In genomic region chrX:73718686-73719362, GRCm38 (mm10) we compare ENCODE assay signal across 8 mouse cellular contexts. TPM values are rescaled to one million over a fixed set of nuclear protein-coding genes. Genes with fewer than 3 reads are reported as not detected.
DNase-seq lines count a peak whose midpoint lies in the region; ATAC-seq and TF ChIP-seq lines count a peak whose summit lies in the region.

No protein-coding gene starts in this region.

- TF ChIP-seq CTCF in bone marrow, adult 2 months (IDR thresholded peaks at IDR 0.05; ENCODE audit: control insufficient read depth, insufficient read depth, low read length), result no peak
- TF ChIP-seq CTCF in heart, adult 2 months (IDR thresholded peaks at IDR 0.05), result no peak
- TF ChIP-seq CTCF in lung, postnatal 0 days (IDR thresholded peaks at IDR 0.05), result no peak

- H3K4me2 ChIP-seq in lung, postnatal 0 days (replicated peaks; ENCODE audit: low read depth, low read length), result peak overlapping the region; percentile 61

- WGBS in bone marrow, adult 2 months, result 12% methylated on average over 5 of the region's 5 CpGs
- WGBS in heart, adult 2 months, result 29% methylated on average over 5 of the region's 5 CpGs
- WGBS in lung, postnatal 0 days, result 19% methylated on average over 5 of the region's 5 CpGs

- peak overlapping the region; percentile 85 for H3K27ac ChIP-seq in bone marrow, adult 2 months (ENCODE audit: control insufficient read depth, insufficient read depth, low read depth, low read length, poor library complexity)
- peak overlapping the region; percentile 92 for H3K27ac ChIP-seq in heart, adult 2 months
- H3K27ac ChIP-seq in lung, postnatal 0 days (ENCODE audit: low read length), result peak overlapping the region; percentile 87

- no peak for ATAC-seq in lung, postnatal 0 days

- no peak for TF ChIP-seq POLR2A in bone marrow, adult 2 months (IDR thresholded peaks at IDR 0.05; ENCODE audit: borderline replicate concordance, control insufficient read depth, low read depth, low read length)
- no peak for TF ChIP-seq POLR2A in heart, adult 2 months (IDR thresholded peaks at IDR 0.05; ENCODE audit: insufficient read depth, low read depth, low read length)

- peaks cover 10% of the 10 kb centered on the region for H3K36me3 ChIP-seq in heart, adult 2 months (ENCODE audit: control insufficient read depth, insufficient read depth, low read length)
- H3K36me3 ChIP-seq in lung, postnatal 0 days (ENCODE audit: insufficient read depth, low read length), result no peaks in the 10 kb centered on the region

- H3K4me3 ChIP-seq in bone marrow, adult 2 months (replicated peaks; ENCODE audit: control insufficient read depth, low read depth, low read length), result peak overlapping the region; percentile 72
- H3K4me3 ChIP-seq in heart, adult 2 months, result peak overlapping the region; percentile 18; the same call in 1 of the 2 replicates
- H3K4me3 ChIP-seq in lung, postnatal 0 days (ENCODE audit: low read depth, low read length), result no peak overlapping the region

- no peaks in the 10 kb centered on the region for H3K9me3 ChIP-seq in lung, postnatal 0 days (ENCODE audit: low read length)

- peaks cover 1% of the 10 kb centered on the region; the same call in 1 of the 2 replicates for H3K4me1 ChIP-seq in bone marrow, adult 2 months (ENCODE audit: control insufficient read depth, insufficient read depth, low read length)
- peaks cover 14% of the 10 kb centered on the region for H3K4me1 ChIP-seq in heart, adult 2 months (ENCODE audit: control insufficient read depth, insufficient read depth, low read length)
- no peaks in the 10 kb centered on the region for H3K4me1 ChIP-seq in lung, postnatal 0 days (ENCODE audit: insufficient read depth, low read depth, low read length)

- no peaks in the 10 kb centered on the region for H3K27me3 ChIP-seq in heart, adult 2 months (ENCODE audit: control insufficient read depth, insufficient read depth, low read length)
- no peaks in the 10 kb centered on the region for H3K27me3 ChIP-seq in lung, postnatal 0 days (replicated peaks; ENCODE audit: insufficient read depth, low read length)

- no peaks in the 10 kb centered on the region for H3K79me2 ChIP-seq in heart, adult 2 months (replicated peaks; ENCODE audit: control insufficient read depth, insufficient read depth, low read length)

- intact Hi-C loops in heart, adult 2 months (cut with DNase I), result loop anchor here (10.0 kb wide), 1 partner anchor 236 kb away; no protein-coding TSS in a partner anchor

- TF ChIP-seq EP300 in heart, adult 2 months (IDR thresholded peaks at IDR 0.05; ENCODE audit: insufficient read depth, low read depth, low read length), result no peak
- no peak for TF ChIP-seq EP300 in lung, postnatal 0 days (IDR thresholded peaks at IDR 0.05)

- peak overlapping the region; percentile 67 for H3K9ac ChIP-seq in heart, adult 2 months (ENCODE audit: low read depth, low read length)
- no peak overlapping the region for H3K9ac ChIP-seq in lung, postnatal 0 days (replicated peaks; ENCODE audit: low read depth)

- DNase-seq in retina, postnatal 1 day, result peak; percentile 24
- no peak for DNase-seq in retina, embryonic 14.5 days (ENCODE audit: low spot score)
- DNase-seq in heart, adult 2 months, result peak; percentile 50 to 61
- DNase-seq in kidney, adult 9 months, result peak; percentile 32
- DNase-seq in lung, postnatal 0 days (ENCODE audit: low spot score), result peak; percentile 42
- peak; percentile 65 to 75 for DNase-seq in spleen, postnatal 36 days (ENCODE audit: low spot score in 2 of 2)
- no peak for DNase-seq in left cerebral cortex, adult 9 months (ENCODE audit: low spot score in 2 of 2)

RNA-seq across cellular contexts. Expression of gene Abcd1, which starts 2.4 kb away (rescaled TPM):
- 12.6 and 17.6 TPM in 2 replicates for polyA plus RNA-seq in bone marrow, adult 2 months (2011; ENCODE audit: insufficient read depth, insufficient read length, low replicate concordance, missing spikeins)
- total RNA-seq in heart, adult 2 months (2021), result 10 to 100 TPM; 25.4 to 29.7 TPM
- polyA plus RNA-seq in heart, adult 2 months (2012; rRNA removed), result 32.9 and 35.3 TPM in 2 replicates
- polyA plus RNA-seq in lung, postnatal 0 days (2015; fragmentation: Nextera tagmentation; extraction: Ambion mirVana), result 34.7 and 35.7 TPM in 2 replicates

RNA-seq across cellular contexts. Expression of gene Bcap31, which starts 2.8 kb away (rescaled TPM):
- polyA plus RNA-seq in bone marrow, adult 2 months (2011; ENCODE audit: insufficient read depth, insufficient read length, low replicate concordance, missing spikeins), result 52.5 and 94.6 TPM in 2 replicates
- 10 to 100 TPM; 71.8 to 79.5 TPM for total RNA-seq in heart, adult 2 months (2021)
- 43.1 and 70.9 TPM in 2 replicates for polyA plus RNA-seq in heart, adult 2 months (2012; rRNA removed)
- 321 and 324 TPM in 2 replicates for polyA plus RNA-seq in lung, postnatal 0 days (2015; fragmentation: Nextera tagmentation; extraction: Ambion mirVana)

RNA-seq across cellular contexts. Expression of gene Plxnb3, which starts 38.1 kb away (rescaled TPM):
- 0.32 TPM in 1 of 2 replicates, not detected in the other for polyA plus RNA-seq in bone marrow, adult 2 months (2011; ENCODE audit: insufficient read depth, insufficient read length, low replicate concordance, missing spikeins)
- total RNA-seq in heart, adult 2 months (2021), result 1 to 10 TPM; 1.0 to 2.0 TPM
- 4.5 and 4.7 TPM in 2 replicates for polyA plus RNA-seq in heart, adult 2 months (2012; rRNA removed)
- polyA plus RNA-seq in lung, postnatal 0 days (2015; fragmentation: Nextera tagmentation; extraction: Ambion mirVana), result 0.54 and 0.67 TPM in 2 replicates

RNA-seq across cellular contexts. Expression of gene Slc6a8, which starts 45.9 kb away (rescaled TPM):
- 3.5 and 7.7 TPM in 2 replicates for polyA plus RNA-seq in bone marrow, adult 2 months (2011; ENCODE audit: insufficient read depth, insufficient read length, low replicate concordance, missing spikeins)
- 100 to 1,000 TPM; 155 to 179 TPM for total RNA-seq in heart, adult 2 months (2021)
- 155 and 205 TPM in 2 replicates for polyA plus RNA-seq in heart, adult 2 months (2012; rRNA removed)
- polyA plus RNA-seq in lung, postnatal 0 days (2015; fragmentation: Nextera tagmentation; extraction: Ambion mirVana), result 7.5 and 7.8 TPM in 2 replicates

RNA-seq across cellular contexts. Expression of gene Srpk3, which starts 55.4 kb away (rescaled TPM):
- polyA plus RNA-seq in bone marrow, adult 2 months (2011; ENCODE audit: insufficient read depth, insufficient read length, low replicate concordance, missing spikeins), result 26.5 and 49.6 TPM in 2 replicates
- total RNA-seq in heart, adult 2 months (2021), result 10 to 100 TPM; 26.1 to 29.9 TPM
- 64.2 and 76.7 TPM in 2 replicates for polyA plus RNA-seq in heart, adult 2 months (2012; rRNA removed)
- polyA plus RNA-seq in lung, postnatal 0 days (2015; fragmentation: Nextera tagmentation; extraction: Ambion mirVana), result 2.2 and 2.3 TPM in 2 replicates

Comparison
In these comparisons a context has a peak if more than half of its experiments do, and no peak if none do; other contexts are left out.
1. DNase-seq: peak in retina, postnatal 1 day (single experiment), heart, adult 2 months (2 of 2), kidney, adult 9 months (single experiment), lung, postnatal 0 days (single experiment) and spleen, postnatal 36 days (2 of 2); none in retina, embryonic 14.5 days (single experiment) and left cerebral cortex, adult 9 months (0 of 2).
2. Peak in every context shown above with its lines, with median percentiles within 50 percentile points of each other: H3K27ac ChIP-seq.